Mouse (Mus musculus) naive thymus-derived CD4-positive, alpha-beta T cell, adult 5 months (primary cell): ENCODE data around the gene S100pbp. TPM values are rescaled to one million over a fixed set of nuclear protein-coding genes. Genes with fewer than 3 reads are reported as not detected.

Source experiments
- polyA plus RNA-seq: library from polyadenylated mRNA; unstranded; fragments of 100-300 nt; shearing (Covaris generic); gene quantifications from one replicate; pipeline ENCODE4 v1.2.1, GENCODE M21; 2017

Gene S100pbp
- 19.8 TPM for polyA plus RNA-seq

GRCm38 (mm10) chr4:129189542-129190519 lies at the start of gene S100pbp, which contains the start of gene Yars:
Gene S100pbp (minus strand): TSS chr4:129189727.
Gene Yars (plus strand): TSS chr4:129189760.

GRCm38 (mm10) chr4:129136579-129137391 lies 52.7 kb downstream of the S100pbp start, which contains the start of gene Fndc5:
Gene Fndc5 (plus strand): TSS chr4:129136999.

GRCm38 (mm10) chr4:129121569-129122086 lies 67.9 kb downstream of the S100pbp start, which contains the start of gene Hpca:
Gene Hpca (minus strand): TSS chr4:129122036.

GRCm38 (mm10) chr4:129105356-129105755 lies 84.2 kb downstream of the S100pbp start, which contains the start of gene Tmem54:
Gene Tmem54 (plus strand): TSS chr4:129105548.

Other genes starting within 250 kb of the S100pbp start
- gene Azin2, start 227.3 kb downstream of the S100pbp start, polyA plus RNA-seq: 0.42 TPM
- 84.4 TPM for gene Ak2, start 197.8 kb downstream of the S100pbp start, polyA plus RNA-seq
- 41.9 TPM for gene Rnf19b, start 131.5 kb downstream of the S100pbp start, polyA plus RNA-seq
- gene Tmem54, start 84.2 kb downstream of the S100pbp start, polyA plus RNA-seq: not detected
- gene Hpca, start 67.7 kb downstream of the S100pbp start, polyA plus RNA-seq: not detected
- not detected for gene Fndc5, start 52.7 kb downstream of the S100pbp start, polyA plus RNA-seq
- gene Yars, start within 50 bp of the S100pbp start, polyA plus RNA-seq: 38.0 TPM
- 0.42 TPM for gene C77080, start 71.7 kb upstream of the S100pbp start, polyA plus RNA-seq
- gene Sync, start 97.9 kb upstream of the S100pbp start, polyA plus RNA-seq: 0.30 TPM
- gene Rbbp4, start 145.6 kb upstream of the S100pbp start, polyA plus RNA-seq: 292 TPM
- gene Zbtb8os, start 146.0 kb upstream of the S100pbp start, polyA plus RNA-seq: 23.5 TPM
- 5.2 TPM for gene Zbtb8a, start 188.4 kb upstream of the S100pbp start, polyA plus RNA-seq